Mouse (Mus musculus): ENCODE results near the gene Psip1.
A peak's percentile ranks its signal among the peaks of the same experiment; 100 is the strongest.

DNA sequence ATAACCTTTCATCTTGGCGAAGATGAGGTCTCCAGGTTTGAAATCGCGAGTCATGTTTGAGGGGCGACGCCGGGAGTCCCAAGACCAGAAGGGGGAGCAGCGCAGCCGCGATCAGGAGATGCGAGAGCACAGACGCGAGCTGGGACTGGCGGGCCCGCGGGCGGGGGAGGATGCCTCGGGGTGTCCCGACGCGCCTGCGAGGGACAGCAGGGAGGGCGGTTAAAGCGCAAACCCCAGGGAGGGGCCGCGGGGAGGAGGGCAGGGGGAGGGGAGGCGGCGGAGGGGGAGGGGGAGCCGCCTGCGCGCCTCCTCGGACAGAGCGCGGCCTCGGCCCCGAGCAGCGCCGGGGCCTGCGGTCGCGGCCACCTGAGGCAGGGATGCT is 533 bp downstream of the Psip1 start:
- TF ChIP-seq POLR2A (IDR thresholded peaks at IDR 0.05; ENCODE audit: insufficient read depth, low read depth, low read length) (no peak), CTCF (IDR thresholded peaks at IDR 0.05) (peak; percentile 80), EP300 (IDR thresholded peaks at IDR 0.05; ENCODE audit: insufficient read depth, low read depth, low read length) (0 out of 2 replicates have a peak, but pooled peaks have one; percentile 20)
